Mouse (Mus musculus) spleen, postnatal 0 days (tissue): ENCODE data around the gene Slu7. TPM values are rescaled to one million over a fixed set of nuclear protein-coding genes. Genes with fewer than 3 reads are reported as not detected.

Experiments used
- polyA plus RNA-seq: library from polyadenylated mRNA; unstranded; fragments of >200 nt; fragmentation: Nextera tagmentation; extraction: Ambion mirVana; gene quantifications from 2 replicates; pipeline ENCODE4 v1.2.1, GENCODE M21; 2015

Slu7 gene
- polyA plus RNA-seq = 32.1 and 33.7 TPM in 2 replicates

DNA sequence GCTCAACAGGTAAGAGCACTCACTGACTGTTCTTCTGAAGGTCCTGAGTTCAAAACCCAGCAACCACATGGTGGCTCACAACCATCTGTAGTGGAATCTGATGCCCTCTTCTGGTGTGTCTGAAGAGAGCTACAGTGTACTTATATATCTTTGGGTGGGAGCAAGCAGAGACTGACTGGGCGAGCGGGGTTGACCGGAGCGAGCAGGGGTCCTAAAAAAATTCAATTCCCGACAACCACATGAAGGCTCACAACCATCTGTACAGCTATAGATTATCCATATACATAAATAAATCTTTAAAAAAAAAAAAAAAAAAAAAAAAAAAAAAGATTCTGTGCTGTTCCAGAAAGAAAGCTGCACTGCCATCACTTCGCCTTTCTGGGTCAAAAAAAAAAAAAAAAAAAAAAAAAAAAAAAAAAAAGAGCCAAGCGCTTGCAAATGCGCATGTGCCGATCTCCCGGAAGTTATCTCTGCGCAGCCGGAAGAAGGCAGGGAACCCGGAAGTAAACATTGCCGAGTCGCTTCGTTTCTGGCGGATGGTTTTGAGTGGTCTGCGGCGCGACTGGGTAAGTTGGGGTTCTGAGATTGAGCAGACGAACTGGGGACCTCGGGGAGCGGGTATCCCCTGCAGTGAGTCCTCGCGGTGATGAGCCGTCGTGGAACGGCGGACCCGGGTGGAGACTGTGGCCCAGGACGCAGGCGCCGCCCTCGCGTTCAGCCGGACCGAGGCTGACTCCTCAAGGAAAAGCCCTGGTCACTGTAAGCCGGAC is at the start of gene Slu7:
Slu7 (plus strand) TSS at position 491 of the 770 bp plus-strand sequence.

DNA sequence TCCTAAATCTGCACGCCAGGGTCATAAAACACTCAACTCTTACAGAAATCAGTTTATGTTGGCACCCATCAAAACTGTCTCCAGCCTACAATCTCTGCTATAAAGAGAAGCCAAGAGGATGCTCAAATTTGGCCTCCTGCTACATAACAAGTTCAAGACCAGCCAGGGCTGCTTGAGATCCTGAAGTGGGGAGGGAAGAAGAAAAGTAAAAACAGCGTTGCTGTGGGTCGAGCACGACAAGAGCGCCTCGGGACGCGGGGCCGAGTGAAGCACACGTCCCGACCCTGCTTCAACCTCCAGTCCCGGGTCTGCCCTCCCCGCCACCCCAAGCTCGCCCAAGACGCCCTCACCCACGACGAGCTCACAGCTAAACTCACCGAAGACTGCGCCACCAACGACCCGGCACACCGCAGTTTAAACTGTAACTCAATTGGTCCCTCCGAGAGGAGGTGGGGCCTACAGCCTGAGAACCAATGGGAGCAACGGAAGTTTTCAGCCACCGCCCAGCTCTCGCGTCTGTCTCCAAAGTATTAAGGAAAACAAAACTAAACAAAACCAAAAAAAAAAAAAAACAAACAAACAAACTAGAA is 7.6 kb upstream of the Slu7 start, which contains the start of gene Pttg1:
Pttg1 (minus strand) TSS at position 428 of the 590 bp plus-strand sequence.

GRCm38 (mm10) chr11:43474225-43474774 is 40.8 kb downstream of the Slu7 start, which contains the start of gene C1qtnf2:
Gene C1qtnf2 (plus strand): TSS chr11:43474276.

Other genes with a start within 250 kb of the Slu7 start
- 78.7 and 85.3 TPM in 2 replicates for gene Pttg1, start 7.5 kb upstream of the Slu7 start, polyA plus RNA-seq
- 2.1 and 3.0 TPM in 2 replicates for gene C1qtnf2, start 40.5 kb downstream of the Slu7 start, polyA plus RNA-seq
- gene Ccnjl, start 95.0 kb downstream of the Slu7 start, polyA plus RNA-seq = 3.1 and 3.6 TPM in 2 replicates
- gene 4933415A04Rik, start 153.3 kb downstream of the Slu7 start, polyA plus RNA-seq = 1.4 and 1.9 TPM in 2 replicates
- not detected in 2 replicates for gene Fabp6, start 167.8 kb downstream of the Slu7 start, polyA plus RNA-seq
- gene Pwwp2a, start 248.3 kb downstream of the Slu7 start, polyA plus RNA-seq = 17.3 and 19.1 TPM in 2 replicates